Comparison of ENCODE assay signal across 9 mouse cellular contexts in the genomic region with DNA sequence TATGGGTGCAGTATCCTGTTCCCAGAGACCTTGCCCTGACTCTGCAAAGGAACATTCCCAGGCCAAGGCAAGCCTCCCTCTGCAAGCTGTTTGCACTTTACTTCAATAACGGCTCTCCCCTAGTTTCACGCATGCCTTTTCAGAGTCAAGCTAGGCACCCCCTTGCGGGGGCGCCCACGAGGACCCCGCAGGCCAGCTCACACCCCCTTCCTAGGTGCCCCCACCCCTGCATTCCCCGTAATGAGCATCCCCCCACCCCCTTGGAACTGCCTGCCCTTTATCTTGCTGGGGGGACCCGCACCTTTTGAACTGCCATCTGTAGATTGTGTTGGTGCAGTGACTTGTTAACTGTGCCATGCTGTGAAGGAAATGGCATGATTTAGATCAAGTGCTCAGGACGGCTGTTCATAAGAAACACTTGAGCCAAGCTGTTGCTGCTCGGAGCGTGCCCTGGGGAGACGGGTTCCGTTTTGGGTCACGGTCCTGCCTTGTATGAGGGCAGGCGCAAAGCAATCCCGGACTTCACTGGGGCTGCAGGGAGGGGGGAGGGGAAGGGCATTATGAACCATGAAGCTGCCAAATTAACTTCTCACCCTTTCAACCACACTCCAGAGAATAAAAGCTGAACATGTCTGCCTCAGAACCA.
DNase-seq lines count a peak whose midpoint lies in the region; ATAC-seq and TF ChIP-seq lines count a peak whose summit lies in the region.
"Had no signal": no experiment of that assay in that cellular context is flagged by ENCODE, and none has a peak within 500 bp of the region (broad histone marks: within the 10 kb centered on the region; RNA-seq: fewer than 3 reads in every experiment).

No protein-coding gene starts in this region.

- no peak for TF ChIP-seq CTCF in hindbrain, postnatal 0 days (IDR thresholded peaks at IDR 0.05; ENCODE audit: low read depth)
- no peak for TF ChIP-seq CTCF in layer of hippocampus, adult 2 months (conservative IDR thresholded peaks at IDR 0.05)

- H3K4me1 ChIP-seq in heart, embryonic 15.5 days (replicated peaks) = peaks cover 5% of the 10 kb centered on the region
- H3K4me1 ChIP-seq in hindbrain, postnatal 0 days (ENCODE audit: insufficient read depth, low read length) = 0 out of 2 replicates have a peak, but pooled peaks cover 13% of the 10 kb centered on the region
- peaks cover 9% of the 10 kb centered on the region for H3K4me1 ChIP-seq in midbrain, embryonic 15.5 days

- no peak for DNase-seq in heart, postnatal 10 days
- DNase-seq in embryo, embryonic 11 days = peak; percentile 86
- DNase-seq in hindbrain, postnatal 0 days (ENCODE audit: low spot score) = peak; percentile 58
- no peak for DNase-seq in ovary, postnatal 14 days (ENCODE audit: low spot score)
- DNase-seq in layer of hippocampus, adult 2 months (ENCODE audit: low spot score in 2 of 2) = no peak
- DNase-seq in left cerebral cortex, adult 9 months (ENCODE audit: low spot score in 2 of 2) = no peak

- H3K27ac ChIP-seq in heart, embryonic 15.5 days = no peak overlapping the region
- H3K27ac ChIP-seq in hindbrain, postnatal 0 days = no peak overlapping the region
- no peak overlapping the region for H3K27ac ChIP-seq in midbrain, embryonic 15.5 days
- no peak overlapping the region for H3K27ac ChIP-seq in layer of hippocampus, adult 2 months

- H3K4me2 ChIP-seq in heart, embryonic 15.5 days = peak overlapping the region; percentile 55
- H3K4me2 ChIP-seq in hindbrain, postnatal 0 days (ENCODE audit: low read depth, low read length) = peak overlapping the region; percentile 51
- peak overlapping the region; percentile 49 for H3K4me2 ChIP-seq in midbrain, embryonic 15.5 days

- intact Hi-C loops in heart, postnatal 10 days (cut with DNase I) = no loop called here

- no peaks in the 10 kb centered on the region for H3K36me3 ChIP-seq in heart, embryonic 15.5 days
- H3K36me3 ChIP-seq in hindbrain, postnatal 0 days (ENCODE audit: insufficient read depth, low read length) = no peaks in the 10 kb centered on the region
- H3K36me3 ChIP-seq in midbrain, embryonic 15.5 days (replicated peaks) = no peaks in the 10 kb centered on the region

- H3K4me3 ChIP-seq in heart, embryonic 15.5 days = peak overlapping the region; percentile 14; the same call in 1 of the 2 replicates
- H3K4me3 ChIP-seq in hindbrain, postnatal 0 days (ENCODE audit: low read length) = no peak overlapping the region; the same call in 1 of the 2 replicates
- peak overlapping the region; percentile 15; the same call in 1 of the 2 replicates for H3K4me3 ChIP-seq in midbrain, embryonic 15.5 days
- H3K4me3 ChIP-seq in layer of hippocampus, adult 2 months = no peak overlapping the region
- H3K4me3 ChIP-seq: myocyte had no signal

- 0 out of 2 replicates have a peak, but pooled peaks cover 3% of the 10 kb centered on the region for H3K27me3 ChIP-seq in heart, embryonic 15.5 days
- no peaks in the 10 kb centered on the region for H3K27me3 ChIP-seq in hindbrain, postnatal 0 days (ENCODE audit: insufficient read depth, low read length)
- no peaks in the 10 kb centered on the region for H3K27me3 ChIP-seq in midbrain, embryonic 15.5 days (replicated peaks)

- 11% methylated on average over 16 of the region's 16 CpGs for WGBS in heart, embryonic 15.5 days
- 6% methylated on average over 16 of the region's 16 CpGs for WGBS in hindbrain, postnatal 0 days
- WGBS in midbrain, embryonic 15.5 days = 21% methylated on average over 16 of the region's 16 CpGs

- H3K9me3 ChIP-seq in heart, embryonic 15.5 days (replicated peaks) = no peaks in the 10 kb centered on the region
- no peaks in the 10 kb centered on the region for H3K9me3 ChIP-seq in hindbrain, postnatal 0 days (ENCODE audit: low read length)
- no peaks in the 10 kb centered on the region for H3K9me3 ChIP-seq in midbrain, embryonic 15.5 days

- no peak for ATAC-seq in heart, embryonic 15.5 days (replicated peaks; ENCODE audit: insufficient number of reproducible peaks, insufficient read depth, low FRiP score, low read depth)
- ATAC-seq in hindbrain, postnatal 0 days = peak; percentile 62; the same call in 1 of the 2 replicates
- peak; percentile 67 for ATAC-seq in midbrain, embryonic 15.5 days (replicated peaks)

- no peak overlapping the region for H3K9ac ChIP-seq in heart, embryonic 15.5 days
- H3K9ac ChIP-seq in hindbrain, postnatal 0 days (replicated peaks; ENCODE audit: low read length) = no peak overlapping the region
- no peak overlapping the region for H3K9ac ChIP-seq in midbrain, embryonic 15.5 days

Comparison
In these comparisons a context has a peak if more than half of its experiments do, and no peak if none do; other contexts are left out.
1. H3K4me3 ChIP-seq: peak in heart, embryonic 15.5 days (single experiment) and midbrain, embryonic 15.5 days (single experiment); none in hindbrain, postnatal 0 days (single experiment) and layer of hippocampus, adult 2 months (single experiment).
2. DNase-seq: peak in embryo, embryonic 11 days (single experiment) and hindbrain, postnatal 0 days (single experiment); none in heart, postnatal 10 days (0 of 2), ovary, postnatal 14 days (single experiment), layer of hippocampus, adult 2 months (0 of 2) and left cerebral cortex, adult 9 months (0 of 2).
3. Peak in every context shown above with its lines, with median percentiles within 50 percentile points of each other: H3K4me2 ChIP-seq.